Mouse (Mus musculus) forebrain, embryonic 15.5 days (tissue): ENCODE measurements around the gene Gm45618. TPM values are rescaled to one million over a fixed set of nuclear protein-coding genes. Genes with fewer than 3 reads are reported as not detected.
"Not testable (repeated sequence)": the region's sequence is repeated elsewhere in the genome, so short reads cannot be mapped to it uniquely, and the experiment has no call there.

Experiments
- ATAC-seq: fragments of 200-750 bp; cut with Nextera tagmentation; replicated peaks from 2 replicates; pipeline ENCODE4 v1.8.0; 2017; ENCODE audit warnings: mild to moderate bottlenecking, moderate TSS enrichment, moderate library complexity
- H3K27ac ChIP-seq: fragments of 300-500 bp; sonication (generic); replicated peaks from 2 replicates; pipeline ENCODE4 v1.5.1; 2015; ENCODE audit warnings: mild to moderate bottlenecking, inconsistent platforms
- H3K27me3 ChIP-seq: fragments of 300-500 bp; sonication (generic); 2 replicates; pipeline ENCODE4 v1.6.1; 2015; ENCODE audit warnings: inconsistent platforms
- H3K36me3 ChIP-seq: fragments of 300-500 bp; sonication (generic); 2 replicates; pipeline ENCODE4 v1.6.1; 2015; ENCODE audit warnings: mild to moderate bottlenecking, inconsistent platforms
- H3K4me1 ChIP-seq: fragments of 300-500 bp; sonication (generic); 2 replicates; pipeline ENCODE4 v1.6.1; 2015; ENCODE audit warnings: inconsistent platforms
- H3K4me2 ChIP-seq: fragments of 300-500 bp; sonication (generic); replicated peaks from 2 replicates; pipeline ENCODE4 v1.6.1; 2015; ENCODE audit warnings: mild to moderate bottlenecking, inconsistent platforms
- H3K4me3 ChIP-seq: fragments of 300-500 bp; sonication (generic); 2 replicates; pipeline ENCODE4 v1.5.1; 2015; ENCODE audit warnings: mild to moderate bottlenecking, inconsistent platforms
- H3K9ac ChIP-seq: fragments of 300-500 bp; sonication (generic); replicated peaks from 2 replicates; pipeline ENCODE4 v1.6.1; 2015; ENCODE audit warnings: mild to moderate bottlenecking, inconsistent platforms
- H3K9me3 ChIP-seq: fragments of 300-500 bp; sonication (generic); 2 replicates; pipeline ENCODE4 v1.6.1; 2016; ENCODE audit warnings: inconsistent platforms
- WGBS: fragments of 180-500 bp; shearing (Covaris S2); methylation state at CpG from one replicate; pipeline ENCODE4 v1.1.7; 2015; ENCODE audit warnings: mixed read lengths; 5-methylcytosine and 5-hydroxymethylcytosine counted together
- polyA plus RNA-seq: library from polyadenylated mRNA; unstranded; fragments of >200 nt; fragmentation: Nextera tagmentation; extraction: Ambion mirVana; gene quantifications from 2 replicates; pipeline ENCODE4 v1.2.1, GENCODE M21; 2015

Gm45618 gene
- polyA plus RNA-seq, 1 experiment from 2014 or later, result not detected

DNA sequence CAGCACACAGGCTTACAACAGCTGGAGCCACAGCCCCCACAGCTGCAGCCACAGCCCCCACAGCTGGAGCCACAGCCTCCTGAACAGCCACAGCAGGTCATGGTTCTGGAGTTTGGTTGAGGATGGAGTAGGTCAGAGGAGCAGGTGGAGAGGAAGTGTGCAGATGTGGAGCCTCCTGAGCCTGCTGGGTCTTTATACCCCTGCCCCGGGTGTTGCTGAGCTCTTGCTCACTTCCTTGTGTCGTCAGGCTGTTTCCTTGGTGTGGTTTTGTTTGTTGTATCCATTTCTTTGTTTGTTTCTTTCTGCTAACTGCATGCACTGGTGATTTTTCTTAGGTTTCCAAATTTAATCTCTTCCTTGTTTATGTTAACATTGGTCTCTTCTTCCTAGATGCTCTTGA, 15.4 kb upstream of the Gm45618 start, which contains the start of gene Gm39115:
TSS of gene Gm39115 (minus strand) at position 101 of the 400 bp plus-strand sequence.
- 49% methylated on average over 2 of the region's 2 CpGs for WGBS

DNA sequence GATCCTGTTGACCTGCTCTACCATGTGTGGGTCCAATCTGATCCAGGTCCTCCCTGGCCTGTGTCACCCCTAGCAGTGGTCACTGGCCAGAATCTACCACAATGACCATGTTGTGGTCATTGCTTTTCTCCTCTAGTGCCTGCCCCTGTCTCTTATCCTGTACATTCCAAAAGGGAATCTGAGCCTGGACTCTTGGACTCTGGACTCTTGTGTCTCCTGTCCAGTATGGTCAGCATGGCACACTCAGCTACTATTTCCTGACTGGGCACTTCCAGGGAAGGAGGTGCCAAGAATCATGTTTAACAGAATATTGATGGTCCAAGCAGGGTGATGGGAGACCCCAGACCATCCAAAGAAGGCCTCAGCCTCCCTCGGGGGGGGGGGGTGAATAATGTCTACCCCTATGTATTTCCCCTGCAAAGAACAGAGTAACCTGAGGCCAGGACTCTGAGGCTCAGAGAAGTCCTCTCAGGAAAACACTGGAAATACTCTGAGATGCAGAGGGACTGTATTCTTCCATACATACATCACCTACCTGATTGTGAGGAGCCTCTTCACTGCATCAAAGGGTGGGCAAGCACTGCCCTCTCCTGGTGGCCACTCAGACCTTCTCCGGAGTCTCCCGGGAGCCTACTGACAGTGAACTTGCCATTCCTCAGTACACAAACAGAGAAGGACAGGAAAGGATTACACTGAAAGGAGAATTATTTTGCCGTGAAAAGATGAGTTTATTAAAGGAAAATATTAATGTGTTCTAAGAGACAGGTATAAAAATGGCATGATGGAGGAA, 13.9 kb upstream of the Gm45618 start:
- Histone ChIP-seq H3K4me2 (no peak overlapping the region), H3K4me3 (no peak overlapping the region), H3K4me1 (no peaks in the 10 kb centered on the region), H3K9me3 (no peaks in the 10 kb centered on the region), H3K27ac (no peak overlapping the region), H3K27me3 (no peaks in the 10 kb centered on the region), H3K9ac (no peak overlapping the region), H3K36me3 (no peaks in the 10 kb centered on the region)
- no peak for ATAC-seq
- WGBS, result 65% methylated on average over 4 of the region's 4 CpGs

More for the DNA sequence above, 15.4 kb upstream of the Gm45618 start, which contains the start of gene Gm39115:
- H3K9me3 ChIP-seq, H3K4me3 ChIP-seq, H3K27me3 ChIP-seq, H3K27ac ChIP-seq, ATAC-seq, H3K36me3 ChIP-seq, H3K4me2 ChIP-seq, H3K9ac ChIP-seq, H3K4me1 ChIP-seq: not testable (repeated sequence)

DNA sequence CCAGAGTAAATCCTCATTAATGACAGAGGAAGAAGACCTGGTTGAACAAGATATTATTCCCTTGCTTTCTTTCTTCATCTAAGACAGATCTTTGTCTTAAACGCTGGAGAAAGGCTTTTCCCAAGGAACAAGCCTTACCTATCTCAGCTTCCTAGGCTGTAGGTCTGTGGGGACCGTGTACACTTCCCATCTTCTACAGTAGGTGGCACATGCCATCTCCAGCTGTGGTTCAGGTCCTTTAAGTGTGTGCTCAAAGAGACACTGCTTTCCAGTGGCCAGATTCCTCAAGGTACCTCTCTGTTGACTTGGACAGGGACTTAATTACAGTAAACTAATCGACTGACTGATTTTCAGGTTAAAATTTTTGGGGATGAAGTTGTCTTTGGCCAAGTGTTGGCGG, 8.3 kb upstream of the Gm45618 start:
- no peaks in the 10 kb centered on the region for H3K36me3 ChIP-seq
- ATAC-seq, result no peak
- H3K4me2 ChIP-seq, result no peak overlapping the region
- H3K27me3 ChIP-seq, result no peaks in the 10 kb centered on the region
- no peak overlapping the region for H3K9ac ChIP-seq
- H3K4me1 ChIP-seq, result no peaks in the 10 kb centered on the region
- H3K27ac ChIP-seq, result no peak overlapping the region
- 65% methylated on average over 4 of the region's 4 CpGs for WGBS
- H3K4me3 ChIP-seq, result no peak overlapping the region
- no peaks in the 10 kb centered on the region for H3K9me3 ChIP-seq

DNA sequence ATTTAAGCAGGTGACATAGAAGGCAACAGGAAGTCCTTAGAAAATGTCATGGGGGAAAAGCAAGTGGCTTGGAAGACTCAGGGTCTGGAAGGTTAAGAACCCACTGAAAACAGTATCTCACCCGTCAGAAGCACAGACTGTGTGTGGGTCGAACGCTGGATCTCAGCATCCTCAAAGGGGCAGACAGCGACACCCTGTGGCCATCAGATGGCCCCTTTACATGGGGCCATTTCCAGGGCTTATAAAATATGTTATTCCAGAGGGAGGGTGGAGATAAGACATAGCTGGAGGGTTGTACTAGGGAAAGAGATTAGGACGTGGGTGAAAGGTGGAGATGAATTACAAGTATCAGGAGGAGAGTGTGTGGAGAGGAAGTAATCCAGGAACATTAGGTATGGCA, 897 bp downstream of the Gm45618 start:
- ATAC-seq, result no peak
- Histone ChIP-seq H3K36me3 (no peaks in the 10 kb centered on the region), H3K27me3 (no peaks in the 10 kb centered on the region), H3K9me3 (no peaks in the 10 kb centered on the region), H3K27ac (no peak overlapping the region), H3K4me2 (no peak overlapping the region), H3K9ac (no peak overlapping the region), H3K4me1 (no peaks in the 10 kb centered on the region), H3K4me3 (no peak overlapping the region)
- WGBS, result 19% methylated on average over 5 of the region's 5 CpGs

DNA sequence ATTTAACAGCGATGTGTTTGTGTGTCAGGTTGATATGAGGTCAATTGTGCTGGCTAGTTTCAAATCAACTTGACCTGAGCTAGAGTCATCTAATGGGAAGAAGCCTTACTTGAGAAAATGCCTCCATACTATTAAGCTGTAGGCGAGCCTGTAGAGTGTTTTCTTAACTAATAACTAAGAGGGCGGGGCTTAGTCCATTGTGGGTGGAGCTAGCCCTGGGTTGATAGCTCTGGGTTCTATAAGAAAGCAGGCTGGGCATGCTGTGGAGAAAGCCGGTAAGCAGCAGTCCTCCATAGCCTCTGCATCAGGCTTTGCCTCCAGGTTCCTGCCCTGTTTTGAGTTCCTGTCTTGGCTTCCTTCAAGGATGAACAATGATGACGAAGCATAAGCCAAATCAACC, 15.8 kb downstream of the Gm45618 start:
- WGBS, result 63% methylated on average over 5 of the region's 5 CpGs
- Histone ChIP-seq H3K9me3 (no peaks in the 10 kb centered on the region), H3K4me3 (no peak overlapping the region), H3K27ac (no peak overlapping the region), H3K27me3 (no peaks in the 10 kb centered on the region), H3K4me2 (no peak overlapping the region), H3K4me1 (no peaks in the 10 kb centered on the region), H3K9ac (no peak overlapping the region), H3K36me3 (no peaks in the 10 kb centered on the region)
- ATAC-seq, result no peak

DNA sequence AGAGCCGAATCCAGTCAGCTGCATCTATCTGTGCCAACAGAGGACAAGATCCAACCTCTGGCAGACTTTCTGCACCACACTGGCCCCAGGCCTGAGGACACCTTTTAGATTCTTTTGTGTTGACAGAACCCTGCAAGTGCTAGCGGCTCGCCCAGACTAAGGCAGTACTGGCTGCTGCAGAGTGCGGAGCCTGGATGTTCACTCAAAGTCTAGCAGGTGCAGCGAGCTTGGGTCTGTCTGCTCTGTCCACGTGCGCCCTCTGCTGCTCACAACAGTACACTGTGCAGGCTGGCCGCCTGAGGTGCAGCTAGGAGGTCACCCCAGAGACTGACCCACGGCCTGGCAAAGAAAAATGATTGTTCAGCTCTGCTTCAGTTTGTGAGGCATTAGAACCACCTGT, 22.8 kb downstream of the Gm45618 start:
- Histone ChIP-seq H3K36me3 (no peaks in the 10 kb centered on the region), H3K4me2 (no peak overlapping the region), H3K9ac (no peak overlapping the region), H3K9me3 (no peaks in the 10 kb centered on the region), H3K27me3 (0 out of 2 replicates have a peak, but pooled peaks cover 6% of the 10 kb centered on the region), H3K4me3 (no peak overlapping the region), H3K4me1 (peaks cover 32% of the 10 kb centered on the region), H3K27ac (no peak overlapping the region)
- ATAC-seq, result peak; percentile 71
- WGBS, result 10% methylated on average over 9 of the region's 9 CpGs

DNA sequence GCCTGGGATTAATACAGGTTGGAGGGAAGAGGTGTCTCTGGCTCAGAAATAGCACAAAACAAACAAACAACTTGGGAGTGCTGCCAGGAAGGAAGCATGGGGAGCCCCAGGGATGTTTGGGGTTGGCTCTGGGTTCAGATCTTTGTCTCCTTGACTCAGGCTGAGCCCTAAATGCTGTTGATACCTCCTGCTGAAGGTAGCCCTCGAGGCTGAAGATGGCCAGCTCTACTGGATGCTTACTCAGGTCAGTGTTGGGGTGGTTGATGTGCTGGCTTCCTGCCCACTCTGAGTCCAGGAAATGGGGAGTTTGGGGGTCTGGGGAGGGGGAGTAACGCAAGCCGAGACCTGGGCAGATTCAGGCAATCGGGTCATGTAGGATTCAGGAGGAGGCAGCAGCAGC, 23.8 kb downstream of the Gm45618 start:
- H3K9me3 ChIP-seq, result no peaks in the 10 kb centered on the region
- no peak overlapping the region for H3K4me3 ChIP-seq
- ATAC-seq, result no peak
- H3K4me2 ChIP-seq, result peak overlapping the region; percentile 93; the same call in 1 of the 2 replicates
- H3K27me3 ChIP-seq, result 0 out of 2 replicates have a peak, but pooled peaks cover 6% of the 10 kb centered on the region
- no peaks in the 10 kb centered on the region for H3K36me3 ChIP-seq
- H3K4me1 ChIP-seq, result peaks cover 42% of the 10 kb centered on the region
- no peak overlapping the region for H3K27ac ChIP-seq
- no peak overlapping the region for H3K9ac ChIP-seq
- 72% methylated on average over 4 of the region's 4 CpGs for WGBS

DNA sequence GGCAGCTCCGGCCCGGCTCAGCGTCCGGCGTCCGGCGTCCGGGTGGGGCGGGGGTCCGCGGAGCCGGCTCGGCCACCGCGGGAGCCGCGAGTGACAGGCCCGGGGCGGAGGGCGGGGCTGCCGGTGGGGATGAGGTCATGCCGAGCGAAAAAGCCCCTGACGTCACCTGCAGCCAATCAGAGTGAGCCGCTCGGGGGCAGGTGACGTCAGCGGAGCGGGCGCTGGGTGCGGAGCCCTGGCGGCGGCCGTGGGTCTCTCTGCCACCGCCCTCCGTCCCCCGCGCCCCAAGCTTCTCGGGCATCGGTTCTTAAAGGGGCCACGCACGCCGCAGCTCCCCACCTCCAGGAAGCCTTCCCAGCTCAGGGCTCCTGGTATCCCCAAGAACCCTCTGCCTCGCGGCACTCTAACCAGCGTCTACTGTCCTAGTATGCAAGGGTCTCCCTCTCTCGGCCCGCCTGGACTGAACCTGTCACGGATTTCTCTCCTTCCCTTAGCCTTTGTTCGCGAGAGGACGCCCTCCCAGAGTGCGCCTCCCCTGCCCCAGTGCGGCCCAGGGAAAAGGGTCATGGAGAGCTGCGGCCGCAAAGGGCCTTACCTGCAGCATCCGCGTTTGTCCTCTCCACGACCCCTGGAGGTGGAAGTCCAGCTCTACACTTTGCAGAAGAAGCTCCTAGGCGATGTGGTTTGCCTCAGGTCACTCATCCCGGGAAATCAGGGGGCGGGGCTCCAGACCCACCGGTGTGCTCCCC, 25.2 kb downstream of the Gm45618 start, which contains the start of gene Dusp8:
TSS of gene Dusp8 (minus strand) at position 661 of the 749 bp plus-strand sequence.
- H3K4me3 ChIP-seq, result peak within 1 kb of the TSS; percentile 95
- H3K9ac ChIP-seq, result peak within 1 kb of the TSS; percentile 99
- under 1% methylated on average over 63 of the region's 63 CpGs for WGBS
- no peaks in the 10 kb centered on the region for H3K36me3 ChIP-seq
- 0 out of 2 replicates have a peak, but pooled peaks cover 6% of the 10 kb centered on the region for H3K27me3 ChIP-seq
- peak within 1 kb of the TSS; percentile 93 for H3K4me2 ChIP-seq
- H3K4me1 ChIP-seq, result peaks cover 56% of the 10 kb centered on the region
- peak within 1 kb of the TSS; percentile 95 for H3K27ac ChIP-seq
- no peaks in the 10 kb centered on the region for H3K9me3 ChIP-seq
- peak; percentile 81 for ATAC-seq

DNA sequence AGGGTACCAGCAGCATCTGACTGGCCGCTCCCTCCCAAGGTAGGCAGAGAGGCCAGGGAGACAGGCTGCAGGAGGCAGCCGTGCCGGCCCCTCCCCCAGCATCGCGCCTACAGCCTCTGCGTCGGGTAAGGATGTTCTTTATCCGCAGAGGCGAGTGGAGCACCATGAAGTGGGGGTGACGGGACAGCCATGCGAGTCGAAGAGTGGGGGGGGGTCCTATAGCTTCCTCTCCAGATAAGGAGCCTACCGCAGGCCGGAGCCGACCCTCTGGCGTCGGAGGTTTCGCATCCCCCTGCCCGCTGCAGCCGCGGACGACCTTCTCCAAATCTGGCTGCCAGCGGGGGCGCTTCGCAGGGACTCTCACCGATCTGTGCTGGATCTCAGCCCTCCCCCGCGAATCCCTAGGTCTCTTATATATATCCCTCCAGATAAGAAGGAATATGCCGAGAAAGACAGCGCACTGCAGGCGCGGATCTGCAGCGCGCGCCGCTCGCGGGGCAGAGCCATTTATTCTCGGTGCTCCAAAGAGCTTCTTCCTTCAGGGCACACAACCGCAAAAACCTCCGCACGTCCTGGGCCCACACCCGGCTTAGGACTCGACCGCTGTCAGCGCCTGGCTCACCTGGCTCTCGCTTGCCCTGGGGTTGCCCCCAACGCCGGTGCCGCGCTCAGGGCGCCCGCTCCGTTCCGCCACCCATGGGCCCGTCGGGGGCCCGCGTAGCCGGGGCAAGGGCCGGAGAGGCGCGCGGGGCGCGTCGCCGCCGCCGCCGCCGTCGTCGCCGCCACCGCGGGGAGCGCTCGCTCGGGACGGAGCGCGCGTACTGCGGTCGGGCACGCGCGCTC, 26.0 kb downstream of the Gm45618 start:
- ATAC-seq, result peak; percentile 33

DNA sequence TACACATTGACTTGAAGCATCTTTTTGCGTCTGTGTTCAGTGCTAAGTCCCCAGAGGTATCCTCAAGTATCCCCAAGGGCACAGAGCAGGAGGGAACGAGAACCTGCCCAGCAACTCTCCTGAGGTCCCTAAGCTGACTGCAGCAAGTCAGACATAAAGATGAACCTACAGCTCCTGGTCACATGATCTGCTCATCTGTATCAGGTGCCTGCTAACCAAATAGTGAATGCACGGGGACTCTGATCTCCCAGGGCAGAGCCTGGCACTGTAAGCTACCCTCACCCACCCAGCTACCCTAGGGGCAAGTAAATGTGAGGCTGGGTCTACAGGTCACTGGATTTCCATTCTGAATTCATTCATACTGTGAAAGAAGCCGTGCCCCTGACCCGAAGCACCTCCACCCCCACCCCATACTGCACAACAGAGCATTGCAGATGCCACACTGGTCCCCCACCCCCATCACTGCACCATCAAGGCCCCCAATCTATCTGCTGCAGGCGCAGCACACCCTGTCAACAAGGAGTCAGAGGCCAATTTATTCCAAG, 26.8 kb downstream of the Gm45618 start:
- Histone ChIP-seq H3K4me1 (peaks cover 72% of the 10 kb centered on the region), H3K27me3 (0 out of 2 replicates have a peak, but pooled peaks cover 6% of the 10 kb centered on the region), H3K36me3 (no peaks in the 10 kb centered on the region), H3K4me2 (peak overlapping the region; percentile 93), H3K27ac (peak overlapping the region; percentile 95), H3K4me3 (peak overlapping the region; percentile 95), H3K9me3 (no peaks in the 10 kb centered on the region), H3K9ac (peak overlapping the region; percentile 99)
- ATAC-seq, result no peak
- 16% methylated on average over 6 of the region's 6 CpGs for WGBS

More for the DNA sequence above, 26.0 kb downstream of the Gm45618 start:
- 0 out of 2 replicates have a peak, but pooled peaks cover 6% of the 10 kb centered on the region for H3K27me3 ChIP-seq
- under 1% methylated on average over 89 of the region's 89 CpGs for WGBS
- H3K4me1 ChIP-seq, result peaks cover 64% of the 10 kb centered on the region
- H3K4me2 ChIP-seq, result peak overlapping the region; percentile 93
- no peaks in the 10 kb centered on the region for H3K36me3 ChIP-seq
- H3K9me3 ChIP-seq, result no peaks in the 10 kb centered on the region
- H3K9ac ChIP-seq, result peak overlapping the region; percentile 99
- H3K4me3 ChIP-seq, result peak overlapping the region; percentile 95
- H3K27ac ChIP-seq, result peak overlapping the region; percentile 95

DNA sequence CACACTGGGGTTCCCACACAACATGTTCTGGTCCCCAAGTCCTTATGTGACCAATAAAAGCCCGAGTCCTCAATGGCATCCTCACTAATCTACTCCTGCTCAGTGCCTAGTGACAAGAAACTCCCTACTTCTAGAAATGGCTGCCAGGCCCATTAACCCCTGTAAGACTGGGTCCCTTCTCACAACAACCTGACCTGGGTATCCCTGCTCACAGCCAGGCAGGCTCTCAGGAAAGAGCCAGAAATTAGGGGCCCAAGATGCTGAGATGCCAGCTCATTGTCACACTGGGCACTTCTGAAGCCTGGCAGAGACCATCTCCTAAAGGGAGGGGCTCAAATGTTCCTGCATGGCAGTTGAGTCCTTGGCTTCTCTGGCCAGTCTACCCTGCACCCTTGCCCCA, 27.5 kb downstream of the Gm45618 start:
- Histone ChIP-seq H3K27ac (peak overlapping the region; percentile 84), H3K4me3 (peak overlapping the region; percentile 95), H3K36me3 (peaks cover 4% of the 10 kb centered on the region), H3K9ac (peak overlapping the region; percentile 99), H3K4me1 (peaks cover 79% of the 10 kb centered on the region), H3K4me2 (peak overlapping the region; percentile 93), H3K27me3 (0 out of 2 replicates have a peak, but pooled peaks cover 6% of the 10 kb centered on the region), H3K9me3 (no peaks in the 10 kb centered on the region)
- no peak for ATAC-seq
- WGBS, result 28% methylated on average over 1 of the region's 1 CpGs
